Mouse (Mus musculus) midbrain, embryonic 11.5 days (tissue): ENCODE data around the gene Mum1. TPM values are rescaled to one million over a fixed set of nuclear protein-coding genes. Genes with fewer than 3 reads are reported as not detected.

Experiments used
- ATAC-seq: fragments of 200-750 bp; cut with Nextera tagmentation; 2 replicates; pipeline ENCODE4 v1.8.0; 2017; ENCODE audit warnings: moderate TSS enrichment, moderate library complexity; ENCODE audit not compliant: low FRiP score
- DNase-seq: peaks from one replicate; pipeline ENCODE4 v3.0.0; 2015; ENCODE audit warnings: low spot score; ENCODE audit errors: missing footprints
- H3K27ac ChIP-seq: fragments of 300-500 bp; sonication (generic); 2 replicates; pipeline ENCODE4 v1.5.1; 2014; ENCODE audit warnings: low read depth, low read length
- H3K27me3 ChIP-seq: fragments of 300-500 bp; sonication (generic); 2 replicates; pipeline ENCODE4 v1.6.1; 2014; ENCODE audit warnings: mild to moderate bottlenecking, low read length, moderate library complexity, mixed read lengths; ENCODE audit not compliant: control insufficient read depth, insufficient read depth
- H3K36me3 ChIP-seq: fragments of 300-500 bp; sonication (generic); 2 replicates; pipeline ENCODE4 v1.6.1; 2014; ENCODE audit warnings: mild to moderate bottlenecking, low read length, moderate library complexity, mixed read lengths; ENCODE audit not compliant: control insufficient read depth, insufficient read depth
- H3K4me1 ChIP-seq: fragments of 300-500 bp; sonication (generic); 2 replicates; pipeline ENCODE4 v1.6.1; 2014; ENCODE audit warnings: low read length; ENCODE audit not compliant: control insufficient read depth, insufficient read depth
- H3K4me2 ChIP-seq: fragments of 300-500 bp; sonication (generic); 2 replicates; pipeline ENCODE4 v1.6.1; 2014; ENCODE audit warnings: mild to moderate bottlenecking, moderate library complexity
- H3K4me3 ChIP-seq: fragments of 300-500 bp; sonication (generic); 2 replicates; pipeline ENCODE4 v1.5.1; 2014; ENCODE audit warnings: low read depth, low read length
- H3K9ac ChIP-seq: fragments of 300-500 bp; sonication (generic); 2 replicates; pipeline ENCODE4 v1.6.1; 2014; ENCODE audit warnings: low read length
- H3K9me3 ChIP-seq: fragments of 300-500 bp; sonication (generic); 2 replicates; pipeline ENCODE4 v1.6.1; 2016; ENCODE audit warnings: low read length; ENCODE audit not compliant: control insufficient read depth
- WGBS: fragments of 180-500 bp; shearing (Covaris S2); extraction: QIAGEN DNeasy Blood & Tissue Kit; methylation state at CpG from one replicate; pipeline ENCODE4 v1.1.7; 2014; 5-methylcytosine and 5-hydroxymethylcytosine counted together
- polyA plus RNA-seq: library from polyadenylated mRNA; unstranded; fragments of >200 nt; fragmentation: Nextera tagmentation; extraction: Ambion mirVana; gene quantifications from 2 replicates; pipeline ENCODE4 v1.2.1, GENCODE M21; 2014

Mum1 gene
- 134 and 142 TPM in 2 replicates for polyA plus RNA-seq

DNA sequence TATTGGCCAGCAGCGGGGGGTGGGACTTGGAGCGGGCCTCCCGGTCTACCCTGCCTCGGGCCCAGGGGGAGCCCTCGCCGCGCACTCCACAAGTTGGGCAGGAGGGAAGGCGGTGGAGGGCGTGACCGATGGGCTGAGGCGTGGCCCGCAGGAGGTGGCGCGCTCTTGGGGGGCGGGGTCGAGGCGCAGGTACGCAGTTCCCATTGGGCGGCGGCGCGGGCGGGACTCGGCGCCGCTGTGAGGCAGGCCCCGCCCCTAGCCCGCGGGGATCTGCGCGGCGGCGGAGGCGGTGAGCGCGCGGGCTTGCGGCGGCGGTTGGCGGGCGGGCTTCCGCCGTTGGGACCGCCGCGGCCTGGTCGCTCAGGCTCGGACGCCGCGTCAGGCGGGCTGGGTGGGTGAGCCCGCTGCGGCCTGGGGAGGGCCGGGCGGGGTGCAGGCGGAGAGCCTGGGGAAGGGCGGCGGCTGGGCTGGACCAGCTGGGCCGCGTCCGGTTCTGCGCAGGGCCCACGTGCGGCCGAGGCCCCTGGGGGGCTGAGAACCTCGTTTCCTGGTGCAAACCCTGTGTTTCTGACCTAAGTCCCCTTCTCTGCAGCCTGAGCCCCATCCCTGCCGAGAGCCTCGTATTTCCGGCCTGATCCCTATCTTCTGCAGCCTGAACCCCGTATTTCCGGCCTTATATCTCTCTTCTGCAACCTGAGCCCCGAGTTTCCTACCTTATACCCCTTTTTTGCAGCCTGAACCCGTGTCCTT, at the start of gene Mum1:
Gene Mum1, plus strand, starts transcription at position 19 of the 750 bp plus-strand sequence.
- Histone ChIP-seq H3K4me1 (peaks cover 36% of the 10 kb centered on the region), H3K27ac (peak within 1 kb of the TSS; percentile 87), H3K4me2 (peak within 1 kb of the TSS; percentile 82), H3K9me3 (no peaks in the 10 kb centered on the region), H3K36me3 (peaks cover 4% of the 10 kb centered on the region; the same call in 1 of the 2 replicates), H3K9ac (peak within 1 kb of the TSS; percentile 88), H3K27me3 (no peaks in the 10 kb centered on the region), H3K4me3 (peak within 1 kb of the TSS; percentile 85)
- ATAC-seq (peak; percentile 98), DNase-seq (peak; percentile 99)
- WGBS: 0% methylated on average over 46 of the region's 75 CpGs

DNA sequence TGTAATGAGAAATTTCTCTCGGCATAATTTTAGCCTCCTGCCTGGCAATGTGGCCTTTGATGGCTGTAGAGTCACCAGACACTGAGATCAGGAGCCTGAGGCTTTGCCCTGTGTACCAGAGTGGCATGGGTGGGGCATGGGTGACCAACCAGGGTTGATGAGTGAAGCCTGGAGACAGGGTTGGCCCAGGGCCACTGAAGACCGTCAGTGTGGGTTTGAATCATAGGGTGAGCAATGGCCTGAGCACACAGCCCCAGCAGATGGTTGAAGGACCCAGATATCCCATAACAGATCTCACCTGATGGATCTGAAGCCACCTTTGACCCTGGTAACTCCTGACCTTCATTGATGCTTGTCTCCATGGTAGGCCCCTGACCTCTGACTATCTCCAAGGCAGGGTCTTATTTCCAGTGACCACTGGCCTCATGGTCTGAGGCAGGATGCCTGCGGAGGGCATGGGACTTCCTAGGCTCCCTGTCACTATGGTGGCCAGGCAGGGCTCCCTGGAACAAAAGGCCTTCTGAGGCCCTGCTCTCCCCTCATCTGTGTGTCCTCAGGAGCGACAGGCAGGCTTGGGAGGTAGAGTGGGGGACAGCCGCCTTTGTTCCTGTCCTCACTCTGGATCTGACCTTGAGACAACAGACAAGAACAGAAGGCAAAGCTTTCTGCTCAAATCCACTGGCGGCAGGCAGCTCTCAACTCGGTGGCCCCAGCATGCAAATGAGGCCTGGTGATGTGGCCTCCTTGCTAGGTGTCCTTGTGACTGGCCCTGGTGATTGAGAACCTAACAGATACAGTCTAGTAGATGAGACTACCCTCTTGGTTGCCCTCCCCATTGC, 48.6 kb upstream of the Mum1 start:
- WGBS: 39% methylated on average over 7 of the region's 7 CpGs
- Histone ChIP-seq H3K9me3 (no peaks in the 10 kb centered on the region), H3K4me1 (peaks cover 45% of the 10 kb centered on the region), H3K4me3 (no peak overlapping the region), H3K27me3 (no peaks in the 10 kb centered on the region; the same call in 1 of the 2 replicates), H3K9ac (peak overlapping the region; percentile 10), H3K27ac (peak overlapping the region; percentile 10; the same call in 1 of the 2 replicates), H3K4me2 (0 out of 2 replicates have a peak overlapping the region, but pooled peaks have one; percentile 8), H3K36me3 (no peaks in the 10 kb centered on the region)
- ATAC-seq (no peak), DNase-seq (no peak)

GRCm38 (mm10) chr10:80179068-80180051, 46.9 kb upstream of the Mum1 start, which contains the start of gene Efna2:
TSS of gene Efna2 (plus strand) at chr10:80179482.
- Histone ChIP-seq H3K36me3 (peaks cover 4% of the 10 kb centered on the region; the same call in 1 of the 2 replicates), H3K4me1 (peaks cover 42% of the 10 kb centered on the region), H3K27me3 (no peaks in the 10 kb centered on the region; the same call in 1 of the 2 replicates), H3K27ac (peak within 1 kb of the TSS; percentile 74), H3K9me3 (no peaks in the 10 kb centered on the region), H3K4me2 (peak within 1 kb of the TSS; percentile 83), H3K4me3 (peak within 1 kb of the TSS; percentile 76), H3K9ac (peak within 1 kb of the TSS; percentile 97)
- peak; percentile 83 for ATAC-seq
- peak; percentile 96 for DNase-seq
- WGBS: 2% methylated on average over 63 of the region's 106 CpGs

DNA sequence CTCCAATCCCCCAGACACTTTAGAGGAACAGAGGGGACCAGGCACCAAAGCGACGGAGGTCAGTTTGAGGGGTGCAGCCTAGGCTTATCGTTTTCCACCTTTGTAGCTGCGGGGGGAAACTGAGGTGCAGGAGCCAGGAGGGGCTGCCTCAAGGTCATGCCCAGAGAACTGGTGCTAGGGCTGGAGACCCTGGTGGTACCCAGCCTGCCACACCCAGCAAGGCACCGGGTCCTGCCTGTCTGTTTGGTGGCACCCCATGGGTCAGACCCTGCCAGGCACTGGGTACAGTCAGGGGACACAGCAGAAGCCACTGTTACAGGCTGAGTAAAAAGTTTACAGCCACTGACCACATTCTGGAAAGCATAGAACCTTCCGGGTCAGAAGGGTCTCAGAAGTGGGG, 45.9 kb upstream of the Mum1 start:
- H3K36me3 ChIP-seq: peaks cover 4% of the 10 kb centered on the region; the same call in 1 of the 2 replicates
- peak overlapping the region; percentile 97 for H3K9ac ChIP-seq
- H3K4me2 ChIP-seq: peak overlapping the region; percentile 83
- 27% methylated on average over 6 of the region's 6 CpGs for WGBS
- H3K4me3 ChIP-seq: peak overlapping the region; percentile 76
- no peak for ATAC-seq
- peaks cover 46% of the 10 kb centered on the region for H3K4me1 ChIP-seq
- no peak for DNase-seq
- peak overlapping the region; percentile 74 for H3K27ac ChIP-seq
- no peaks in the 10 kb centered on the region; the same call in 1 of the 2 replicates for H3K27me3 ChIP-seq
- no peaks in the 10 kb centered on the region for H3K9me3 ChIP-seq

- WGBS: 40% methylated on average over 5 of the region's 5 CpGs
- H3K9ac ChIP-seq: peak overlapping the region; percentile 97
- H3K27me3 ChIP-seq: peaks cover under 1% of the 10 kb centered on the region; the same call in 1 of the 2 replicates
- peak overlapping the region; percentile 61; the same call in 1 of the 2 replicates for H3K27ac ChIP-seq
- H3K9me3 ChIP-seq: no peaks in the 10 kb centered on the region
- H3K4me2 ChIP-seq: peak overlapping the region; percentile 83
- H3K4me1 ChIP-seq: peaks cover 45% of the 10 kb centered on the region
- H3K36me3 ChIP-seq: peaks cover 4% of the 10 kb centered on the region; the same call in 1 of the 2 replicates
- ATAC-seq: no peak
- H3K4me3 ChIP-seq: peak overlapping the region; percentile 76
- peak; percentile 84 for DNase-seq
Observed at GRCm38 (mm10) chr10:80180823-80181222, 45.4 kb upstream of the Mum1 start.

DNA sequence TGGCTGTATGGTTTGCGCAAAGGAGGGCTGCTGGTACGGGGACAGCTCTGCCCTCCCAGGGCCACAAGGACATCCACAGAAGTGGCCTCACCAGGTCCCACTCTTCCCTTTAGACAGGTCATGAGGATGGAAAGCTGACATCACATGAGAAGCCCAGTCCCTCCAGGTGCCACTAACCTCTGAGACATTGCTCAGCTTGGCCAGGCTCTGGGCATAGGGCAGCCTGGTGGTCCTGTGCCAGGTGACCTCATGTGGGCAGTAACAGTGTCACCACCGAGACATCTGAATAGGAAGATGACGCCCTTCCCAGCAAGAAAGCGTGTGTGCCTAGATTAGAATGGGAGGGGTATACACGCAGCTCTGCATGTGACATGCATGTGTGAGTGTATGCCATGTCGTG, 43.7 kb upstream of the Mum1 start:
- Histone ChIP-seq H3K4me2 (peak overlapping the region; percentile 83), H3K36me3 (peaks cover 7% of the 10 kb centered on the region; the same call in 1 of the 2 replicates), H3K9ac (peak overlapping the region; percentile 97), H3K4me1 (peaks cover 41% of the 10 kb centered on the region), H3K27me3 (peaks cover 6% of the 10 kb centered on the region), H3K27ac (no peak overlapping the region; the same call in 1 of the 2 replicates), H3K4me3 (peak overlapping the region; percentile 76), H3K9me3 (no peaks in the 10 kb centered on the region)
- peak; percentile 86 for DNase-seq
- 80% methylated on average over 7 of the region's 7 CpGs for WGBS
- ATAC-seq: no peak

DNA sequence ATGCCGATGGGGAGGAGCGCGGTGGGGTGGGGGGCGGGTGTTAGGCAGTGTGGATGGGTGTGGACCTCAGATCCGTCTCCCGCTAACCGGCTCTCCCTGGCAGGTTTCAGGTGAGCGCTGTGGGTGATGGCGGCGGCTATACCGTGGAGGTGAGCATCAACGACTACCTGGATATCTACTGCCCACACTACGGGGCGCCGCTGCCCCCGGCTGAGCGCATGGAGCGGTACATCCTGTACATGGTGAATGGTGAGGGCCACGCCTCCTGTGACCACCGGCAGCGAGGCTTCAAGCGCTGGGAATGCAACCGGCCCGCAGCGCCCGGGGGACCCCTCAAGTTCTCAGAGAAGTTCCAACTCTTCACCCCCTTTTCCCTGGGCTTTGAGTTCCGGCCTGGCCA, 39.6 kb upstream of the Mum1 start:
- Histone ChIP-seq H3K4me2 (peak overlapping the region; percentile 27), H3K36me3 (peaks cover 7% of the 10 kb centered on the region; the same call in 1 of the 2 replicates), H3K4me1 (peaks cover 44% of the 10 kb centered on the region), H3K27ac (no peak overlapping the region), H3K27me3 (peaks cover 6% of the 10 kb centered on the region), H3K4me3 (0 out of 2 replicates have a peak overlapping the region, but pooled peaks have one; percentile 9), H3K9ac (peak overlapping the region; percentile 36; the same call in 1 of the 2 replicates), H3K9me3 (no peaks in the 10 kb centered on the region)
- ATAC-seq (no peak), DNase-seq (peak; percentile 80)
- WGBS: 41% methylated on average over 27 of the region's 27 CpGs

DNA sequence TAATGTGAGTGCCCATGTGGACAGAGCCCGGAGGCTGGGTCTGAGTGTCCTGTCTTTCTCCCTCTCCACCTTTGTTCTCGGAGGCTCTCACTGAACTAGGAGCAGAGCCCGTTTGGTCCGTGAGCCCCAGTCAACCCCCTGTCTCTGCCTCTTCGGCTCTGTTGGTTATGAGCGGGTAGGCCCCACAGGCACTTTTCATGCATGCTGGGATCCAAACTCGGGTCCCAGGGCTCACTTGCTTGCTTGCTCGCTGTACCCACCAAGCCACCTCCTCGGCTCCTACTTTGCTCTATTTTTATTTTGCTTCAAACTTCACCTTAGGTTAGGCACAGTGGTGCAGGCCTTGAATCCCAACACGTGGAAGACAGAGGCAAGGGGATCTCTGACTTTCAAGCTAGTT, 38.5 kb upstream of the Mum1 start:
- Histone ChIP-seq H3K27ac (no peak overlapping the region), H3K4me1 (peaks cover 44% of the 10 kb centered on the region)

More for the DNA sequence above, 38.5 kb upstream of the Mum1 start:
- DNase-seq (peak; percentile 90), ATAC-seq (no peak)
- 74% methylated on average over 10 of the region's 10 CpGs for WGBS
- peak overlapping the region; percentile 31; the same call in 1 of the 2 replicates for H3K9ac ChIP-seq
- no peaks in the 10 kb centered on the region for H3K9me3 ChIP-seq
- H3K36me3 ChIP-seq: peaks cover 7% of the 10 kb centered on the region; the same call in 1 of the 2 replicates
- no peak overlapping the region for H3K4me2 ChIP-seq
- H3K4me3 ChIP-seq: no peak overlapping the region
- H3K27me3 ChIP-seq: peaks cover 6% of the 10 kb centered on the region
